Mouse (Mus musculus) megakaryocyte, embryonic 14.5 days (primary cell): ENCODE data around the gene Luc7l3. TPM values are rescaled to one million over a fixed set of nuclear protein-coding genes. Genes with fewer than 3 reads are reported as not detected.

Experiments used
- H3K27me3 ChIP-seq: replicated peaks from 2 replicates; pipeline ENCODE3; 2012; ENCODE audit warnings: inconsistent platforms
- H3K36me3 ChIP-seq: replicated peaks from 2 replicates; pipeline ENCODE3; 2012; ENCODE audit warnings: low read length, inconsistent platforms, mixed read lengths
- H3K4me1 ChIP-seq: 2 replicates; pipeline ENCODE4 v1.6.1; 2012; ENCODE audit warnings: inconsistent platforms
- H3K4me3 ChIP-seq: replicated peaks from 2 replicates; pipeline ENCODE3; 2012; ENCODE audit warnings: moderate library complexity, mild to moderate bottlenecking, inconsistent platforms
- H3K9me3 ChIP-seq: 2 replicates; pipeline ENCODE4 v1.6.1; 2012; ENCODE audit warnings: inconsistent platforms
- FLI1 ChIP-seq: IDR thresholded peaks from 2 replicates; pipeline ENCODE4 v1.6.1; 2012; ENCODE audit warnings: low read length, inconsistent platforms, mixed read lengths
- GATA1 ChIP-seq: IDR thresholded peaks from 3 replicates; pipeline ENCODE4 v1.6.1; 2012; ENCODE audit warnings: mixed read lengths, low read length, inconsistent platforms, borderline replicate concordance
- polyA plus RNA-seq: library from polyadenylated mRNA; stranded (reverse); fragments of >175 nt; gene quantifications from 2 replicates; pipeline ENCODE4 v1.2.3, GENCODE M21; 2012; ENCODE audit warnings: low replicate concordance; ENCODE audit not compliant: insufficient read depth

The Luc7l3 gene
- polyA plus RNA-seq, 1 experiment, result 22.3 TPM

DNA sequence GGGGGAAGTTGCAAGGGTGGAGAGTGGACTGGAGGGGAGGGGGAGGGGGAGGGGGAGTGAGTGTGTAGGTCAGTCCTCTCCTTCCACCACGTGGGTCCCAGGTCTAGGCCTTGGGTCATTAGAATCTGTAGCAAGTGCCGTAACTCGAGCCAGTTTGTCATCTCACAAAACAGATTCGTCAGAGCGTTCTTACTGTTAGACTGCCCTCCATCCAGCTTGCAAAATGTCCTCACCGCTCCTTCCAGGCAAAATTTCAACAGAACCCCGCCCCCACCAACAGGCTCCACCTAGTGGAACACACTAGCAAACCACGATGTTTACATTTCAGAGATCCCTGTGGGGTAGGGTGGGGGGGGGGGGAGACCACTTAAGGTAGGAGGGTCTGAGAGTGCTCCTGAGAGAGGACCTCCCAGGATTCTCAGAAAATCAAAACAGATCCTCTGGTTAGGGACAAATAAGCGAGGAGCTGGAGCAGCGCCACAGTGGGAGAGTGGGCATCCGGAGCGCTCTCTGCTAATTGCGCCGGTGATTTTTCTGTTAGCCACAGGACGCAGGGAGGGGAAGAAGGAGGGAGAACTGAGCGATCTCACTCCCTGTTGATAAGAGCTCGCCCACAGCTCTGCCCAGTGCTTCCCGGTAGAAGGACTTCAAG, 56.5 kb downstream of the Luc7l3 start:
- H3K4me3 ChIP-seq, result peak overlapping the region; percentile 81

DNA sequence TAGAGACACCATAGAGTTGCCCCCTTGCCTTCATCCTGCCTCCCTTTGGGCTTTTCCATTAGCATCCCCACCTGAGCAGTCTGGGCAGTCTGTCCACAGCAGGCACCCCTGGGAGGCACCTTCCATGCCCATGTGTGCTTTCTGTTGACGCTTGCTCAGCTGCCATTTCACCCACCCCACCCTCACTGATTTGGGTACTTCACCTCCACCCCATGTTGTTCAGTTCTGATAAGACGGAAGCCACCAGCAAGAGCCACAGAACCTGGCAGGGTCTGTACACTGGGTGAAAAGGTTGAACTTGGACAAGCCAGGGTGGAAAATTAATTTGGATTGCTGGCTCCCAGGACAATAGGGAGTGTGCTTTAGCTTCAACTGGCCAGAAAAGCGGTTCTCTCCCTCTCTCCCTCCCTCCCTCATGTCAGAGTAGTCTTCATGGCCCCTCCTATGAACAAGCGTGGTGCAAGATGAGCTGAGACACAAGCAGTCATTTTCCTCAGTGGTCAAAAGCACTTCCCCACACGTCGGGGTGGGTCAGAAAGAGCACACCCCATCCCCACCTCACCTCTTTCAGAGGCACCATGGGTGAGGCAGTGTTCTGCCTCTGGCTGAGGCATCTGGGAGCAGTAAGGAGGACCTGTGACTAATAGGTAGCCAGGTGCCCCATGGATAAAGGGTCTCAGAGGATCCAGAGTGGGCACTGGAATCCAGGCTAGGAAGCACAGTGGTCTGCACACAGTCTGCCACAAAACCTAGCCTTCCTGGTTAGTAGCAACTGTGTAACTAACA, 60.0 kb downstream of the Luc7l3 start:
- Histone ChIP-seq H3K4me1 (peaks cover 52% of the 10 kb centered on the region), H3K4me3 (no peak overlapping the region)
- TF ChIP-seq GATA1 (no peak), FLI1 (no peak)

More for the DNA sequence above, 56.5 kb downstream of the Luc7l3 start:
- no peaks in the 10 kb centered on the region for H3K36me3 ChIP-seq
- TF ChIP-seq GATA1, result no peak
- H3K4me1 ChIP-seq, result peaks cover 46% of the 10 kb centered on the region
- peaks cover 68% of the 10 kb centered on the region for H3K27me3 ChIP-seq
- H3K9me3 ChIP-seq, result peaks cover 9% of the 10 kb centered on the region; the same call in 1 of the 2 replicates

DNA sequence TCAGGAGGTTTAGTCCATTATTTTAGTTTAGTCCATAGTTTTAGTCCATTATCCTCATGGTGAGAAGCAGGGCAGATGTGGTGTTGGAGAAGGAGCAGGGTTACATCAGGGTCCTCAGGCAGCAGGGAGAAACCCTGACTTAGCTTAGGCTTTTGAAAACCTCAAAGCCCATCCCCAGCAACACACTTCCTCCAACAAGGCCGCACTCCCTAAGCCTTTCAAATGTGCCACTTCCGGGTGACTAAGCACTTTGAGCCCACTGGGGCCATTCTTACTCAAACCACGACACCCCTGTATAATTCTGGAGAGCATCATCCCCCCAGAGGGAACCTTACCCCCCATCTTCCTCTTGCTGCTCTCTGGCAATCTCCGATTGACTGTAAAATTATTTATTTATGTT, 62.0 kb downstream of the Luc7l3 start:
- H3K36me3 ChIP-seq, result no peaks in the 10 kb centered on the region
- no peak for TF ChIP-seq GATA1
- H3K9me3 ChIP-seq, result peaks cover 27% of the 10 kb centered on the region
- H3K4me3 ChIP-seq, result no peak overlapping the region
- H3K27me3 ChIP-seq, result peaks cover 60% of the 10 kb centered on the region
- H3K4me1 ChIP-seq, result peaks cover 41% of the 10 kb centered on the region

More for the DNA sequence above, 60.0 kb downstream of the Luc7l3 start:
- peaks cover 26% of the 10 kb centered on the region for H3K9me3 ChIP-seq
- peaks cover 50% of the 10 kb centered on the region for H3K27me3 ChIP-seq
- no peaks in the 10 kb centered on the region for H3K36me3 ChIP-seq

DNA sequence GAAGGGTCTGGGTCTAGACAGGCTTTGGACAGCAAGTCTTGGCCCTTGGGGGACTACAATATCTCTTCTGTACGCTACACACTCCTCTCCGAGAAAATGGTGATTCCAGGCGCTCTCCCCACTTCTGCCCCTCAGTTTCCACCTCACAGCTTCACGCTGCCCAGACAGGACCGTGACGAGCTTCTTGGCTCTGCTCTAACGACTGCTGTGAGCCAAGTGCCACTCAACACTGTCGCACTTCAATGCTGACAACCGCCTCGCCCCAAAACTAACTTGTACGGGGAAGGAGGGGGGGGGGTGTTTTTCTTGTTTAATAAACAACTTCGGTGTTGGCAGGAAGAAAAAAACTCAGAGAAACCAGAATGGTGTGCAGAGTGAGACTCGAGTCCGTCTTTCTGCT, 63.8 kb downstream of the Luc7l3 start:
- no peak overlapping the region for H3K4me3 ChIP-seq
- TF ChIP-seq FLI1, result no peak
- no peak for TF ChIP-seq GATA1
- peaks cover 45% of the 10 kb centered on the region for H3K4me1 ChIP-seq
- H3K36me3 ChIP-seq, result no peaks in the 10 kb centered on the region
- peaks cover 24% of the 10 kb centered on the region for H3K9me3 ChIP-seq
- peaks cover 53% of the 10 kb centered on the region for H3K27me3 ChIP-seq

DNA sequence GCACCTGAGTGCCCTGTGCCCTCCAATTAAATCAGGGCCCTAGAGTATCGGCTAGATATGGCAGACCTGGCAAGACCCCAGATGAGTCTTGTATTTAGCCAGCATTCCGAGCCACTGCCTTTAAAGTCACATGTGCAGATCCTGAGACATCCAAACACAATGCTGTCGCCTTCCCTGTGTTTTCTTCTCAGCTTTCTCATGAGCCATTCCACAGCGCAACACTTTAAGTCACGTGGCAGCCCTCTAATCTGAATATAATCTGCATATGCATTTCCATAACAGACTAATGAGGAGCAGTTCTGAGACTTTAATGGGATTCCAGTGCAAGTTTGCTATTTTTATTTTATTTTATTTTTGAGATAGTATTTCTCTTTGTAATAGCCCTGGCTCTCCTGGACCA, 66.1 kb downstream of the Luc7l3 start:
- peaks cover 22% of the 10 kb centered on the region for H3K9me3 ChIP-seq
- peaks cover 39% of the 10 kb centered on the region for H3K4me1 ChIP-seq
- TF ChIP-seq FLI1 (no peak), GATA1 (no peak)
- H3K4me3 ChIP-seq, result no peak overlapping the region
- H3K36me3 ChIP-seq, result no peaks in the 10 kb centered on the region
- H3K27me3 ChIP-seq, result peaks cover 53% of the 10 kb centered on the region

DNA sequence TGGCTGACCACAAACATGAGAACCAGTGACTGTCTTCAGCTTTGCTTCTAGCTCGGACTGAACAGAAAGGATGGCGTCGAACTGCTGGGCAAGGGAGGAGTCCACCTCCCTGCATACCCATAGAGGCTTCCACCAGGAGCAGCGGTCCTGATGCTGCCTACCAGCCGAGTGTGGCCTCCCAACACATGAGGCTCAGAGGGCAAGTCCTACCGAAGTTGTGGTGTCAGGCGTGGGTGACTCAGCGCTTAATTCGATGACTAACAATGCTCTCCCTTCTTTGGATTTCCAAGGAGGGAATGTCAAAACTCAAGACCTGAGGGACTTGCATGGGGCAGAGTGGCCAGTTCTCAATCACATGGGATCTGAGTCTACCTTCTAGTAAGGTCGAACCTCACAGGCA, 68.1 kb downstream of the Luc7l3 start:
- Histone ChIP-seq H3K4me3 (peak overlapping the region; percentile 39), H3K9me3 (peaks cover 22% of the 10 kb centered on the region), H3K27me3 (peaks cover 66% of the 10 kb centered on the region), H3K36me3 (no peaks in the 10 kb centered on the region), H3K4me1 (peaks cover 21% of the 10 kb centered on the region)
- TF ChIP-seq FLI1, result no peak
- no peak for TF ChIP-seq GATA1

DNA sequence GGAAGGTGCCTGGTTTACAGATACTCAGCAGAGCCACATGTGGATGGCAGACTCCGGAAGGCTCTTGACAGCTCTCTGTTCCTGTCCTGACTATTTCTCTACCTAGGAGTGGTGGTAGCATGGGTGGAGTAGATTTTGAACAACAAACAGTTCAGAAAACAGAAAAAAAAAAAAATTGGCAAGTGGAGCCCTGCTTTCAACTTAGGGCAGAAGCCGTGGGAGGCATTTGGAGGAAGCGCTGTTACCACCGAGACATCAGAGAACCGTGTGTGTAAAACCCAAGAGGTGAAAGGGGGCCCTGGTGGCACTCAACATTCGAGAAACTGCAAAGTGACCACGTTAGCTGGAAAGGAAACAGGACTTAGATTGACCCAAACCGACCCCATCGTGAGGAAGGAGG, 68.6 kb downstream of the Luc7l3 start:
- no peak for TF ChIP-seq GATA1
- TF ChIP-seq FLI1, result no peak
- no peak overlapping the region for H3K4me3 ChIP-seq
- no peaks in the 10 kb centered on the region for H3K36me3 ChIP-seq
- H3K27me3 ChIP-seq, result peaks cover 71% of the 10 kb centered on the region
- H3K4me1 ChIP-seq, result peaks cover 18% of the 10 kb centered on the region
- peaks cover 20% of the 10 kb centered on the region for H3K9me3 ChIP-seq

DNA sequence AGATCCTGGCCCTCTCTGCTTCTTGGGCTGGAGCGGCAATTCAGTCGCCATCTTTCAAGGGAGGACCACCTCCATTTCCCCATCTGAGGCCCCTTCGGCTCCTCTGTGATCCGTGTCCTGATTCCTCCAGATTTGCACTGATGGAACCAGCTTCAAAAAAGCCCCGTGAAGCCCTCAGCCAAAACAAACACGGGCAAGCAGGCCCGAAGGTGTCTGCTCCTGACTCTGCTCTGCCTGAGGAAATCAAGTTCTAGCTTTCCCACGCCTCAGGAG, 75.1 kb downstream of the Luc7l3 start:
- H3K9me3 ChIP-seq, result no peaks in the 10 kb centered on the region
- no peak for TF ChIP-seq FLI1
- no peak for TF ChIP-seq GATA1
- H3K4me1 ChIP-seq, result peaks cover under 1% of the 10 kb centered on the region; the same call in 1 of the 2 replicates
- H3K36me3 ChIP-seq, result no peaks in the 10 kb centered on the region
- no peak overlapping the region for H3K4me3 ChIP-seq
- peaks cover 82% of the 10 kb centered on the region for H3K27me3 ChIP-seq

DNA sequence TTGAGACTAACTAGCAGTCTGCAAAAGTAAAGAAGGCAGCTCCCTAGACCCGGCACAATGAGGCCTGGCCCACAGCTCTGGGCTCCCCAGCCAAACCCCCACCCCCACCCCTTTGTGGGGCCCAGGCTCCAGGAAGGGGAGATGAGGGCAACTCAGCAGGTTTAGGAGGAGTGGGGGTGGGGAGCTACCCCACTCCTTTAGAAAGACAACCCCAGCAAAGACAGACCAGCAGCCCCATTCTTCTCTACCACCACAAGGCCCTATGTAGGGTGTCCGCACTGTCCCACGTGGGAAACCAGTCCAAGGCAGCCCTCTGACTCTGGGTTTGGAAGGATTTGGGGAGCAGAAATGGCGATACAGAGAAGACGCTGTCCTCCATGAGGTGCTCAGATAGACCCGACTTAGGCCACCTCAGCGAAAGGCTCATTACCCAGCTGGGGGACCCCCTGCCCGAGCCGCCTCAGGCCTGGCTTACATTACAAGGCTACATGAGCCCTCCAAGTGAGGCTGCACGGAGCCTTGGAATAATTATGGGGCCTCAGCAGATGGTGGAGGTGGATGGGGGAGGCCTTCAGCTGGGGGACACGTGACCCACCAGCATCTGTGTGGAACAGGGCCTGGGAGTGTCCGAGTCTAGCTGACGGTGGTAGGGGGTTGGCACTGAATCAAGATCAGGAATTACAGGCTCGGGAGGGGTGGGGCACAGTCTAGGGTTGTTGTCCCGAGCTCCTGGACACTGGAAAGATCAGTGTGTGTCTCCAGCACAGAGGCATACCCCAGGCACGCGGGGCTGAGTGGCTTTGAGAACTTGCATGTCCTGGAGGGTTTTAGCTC, 75.6 kb downstream of the Luc7l3 start, which contains the start of gene Wfikkn2:
Gene Wfikkn2, minus strand, starts transcription at position 51 of the 834 bp plus-strand sequence.
- Histone ChIP-seq H3K4me3 (no peak within 1 kb of the TSS), H3K4me1 (no peaks in the 10 kb centered on the region; the same call in 1 of the 2 replicates), H3K27me3 (peaks cover 86% of the 10 kb centered on the region), H3K36me3 (no peaks in the 10 kb centered on the region), H3K9me3 (no peaks in the 10 kb centered on the region)
- TF ChIP-seq FLI1, result no peak

DNA sequence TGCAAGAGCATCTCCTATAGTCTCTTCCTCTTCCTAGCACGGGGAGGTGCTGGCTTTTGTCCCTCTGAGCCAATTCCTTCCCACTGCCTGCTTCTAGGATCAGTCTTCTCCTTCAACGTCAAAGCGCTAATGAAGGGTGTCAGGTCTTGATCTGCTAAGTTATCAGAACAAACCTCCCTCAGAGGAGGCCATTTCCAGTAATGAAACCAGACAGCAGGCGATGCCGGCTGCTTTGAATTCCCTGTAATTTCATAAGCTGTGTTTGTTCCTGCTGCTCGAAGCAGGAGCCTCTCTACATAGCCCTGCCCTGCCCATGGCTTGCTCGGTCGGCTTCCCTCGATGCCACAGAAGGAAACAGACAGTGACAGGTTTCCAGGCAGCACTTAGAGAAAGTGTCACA, 77.4 kb downstream of the Luc7l3 start:
- no peak for TF ChIP-seq FLI1
- no peak for TF ChIP-seq GATA1
- Histone ChIP-seq H3K4me1 (peaks cover 3% of the 10 kb centered on the region), H3K27me3 (peaks cover 90% of the 10 kb centered on the region)

More for the DNA sequence above, 77.4 kb downstream of the Luc7l3 start:
- H3K4me3 ChIP-seq, result no peak overlapping the region
- H3K36me3 ChIP-seq, result no peaks in the 10 kb centered on the region
- H3K9me3 ChIP-seq, result no peaks in the 10 kb centered on the region
